Mouse (Mus musculus) large intestine, adult 2 months (tissue): Measurements from ENCODE around the gene Sod1. TPM values are rescaled to one million over a fixed set of nuclear protein-coding genes. Genes with fewer than 3 reads are reported as not detected.
"Not testable (repeated sequence)": the region's sequence is repeated elsewhere in the genome, so short reads cannot be mapped to it uniquely, and the experiment has no call there.

Experiments
- DNase-seq: peaks from one replicate; pipeline ENCODE4 v3.0.0-alpha.2; 2012; ENCODE audit warnings: low read depth, low spot score
- WGBS: fragments of 180-500 bp; shearing (Covaris S2); methylation state at CpG from one replicate; pipeline ENCODE4 v1.1.7; 2018; 5-methylcytosine and 5-hydroxymethylcytosine counted together
- polyA plus RNA-seq: library from polyadenylated mRNA; depleted of rRNA; stranded (reverse); fragments of >200 nt; gene quantifications from 2 replicates; pipeline ENCODE4 v1.2.3, GENCODE M21; 2012

The Sod1 gene
- polyA plus RNA-seq, 1 experiment = 371 TPM

- 96% methylated on average over 2 of the region's 2 CpGs for WGBS
- DNase-seq = no peak
Measured at GRCm38 (mm10) chr16:90204868-90205267, 15.7 kb upstream of the Sod1 start.

- WGBS = 82% methylated on average over 3 of the region's 3 CpGs
Measured at GRCm38 (mm10) chr16:90208996-90209395, 11.6 kb upstream of the Sod1 start.

GRCm38 (mm10) chr16:90210717-90211116 lies 9.8 kb upstream of the Sod1 start:
- no peak for DNase-seq
- WGBS = 77% methylated on average over 10 of the region's 10 CpGs

More at GRCm38 (mm10) chr16:90208996-90209395, 11.6 kb upstream of the Sod1 start:
- DNase-seq = no peak

GRCm38 (mm10) chr16:90211767-90212166 lies 8.8 kb upstream of the Sod1 start:
- WGBS = 76% methylated on average over 8 of the region's 8 CpGs
- no peak for DNase-seq

GRCm38 (mm10) chr16:90213477-90214339 lies 6.8 kb upstream of the Sod1 start:
- 65% methylated on average over 12 of the region's 12 CpGs for WGBS
- DNase-seq = no peak

- no peak for DNase-seq
- WGBS = 88% methylated on average over 11 of the region's 11 CpGs
Measured at GRCm38 (mm10) chr16:90214731-90215565, 5.6 kb upstream of the Sod1 start.

GRCm38 (mm10) chr16:90215879-90216278 lies 4.7 kb upstream of the Sod1 start:
- 75% methylated on average over 5 of the region's 5 CpGs for WGBS
- not testable (repeated sequence) for DNase-seq

GRCm38 (mm10) chr16:90216414-90216813 lies 4.1 kb upstream of the Sod1 start:
- DNase-seq = peak; percentile 57
- 46% methylated on average over 2 of the region's 2 CpGs for WGBS

GRCm38 (mm10) chr16:90217356-90217755 lies 3.2 kb upstream of the Sod1 start:
- no peak for DNase-seq
- WGBS = 26% methylated on average over 3 of the region's 3 CpGs

- 45% methylated on average over 4 of the region's 4 CpGs for WGBS
Measured at GRCm38 (mm10) chr16:90217926-90218325, 2.6 kb upstream of the Sod1 start.

GRCm38 (mm10) chr16:90219445-90219844 lies 1.1 kb upstream of the Sod1 start:
- not testable (repeated sequence) for DNase-seq
- 64% methylated on average over 4 of the region's 4 CpGs for WGBS

More at GRCm38 (mm10) chr16:90217926-90218325, 2.6 kb upstream of the Sod1 start:
- no peak for DNase-seq

GRCm38 (mm10) chr16:90220892-90221431 lies 408 bp downstream of the Sod1 start:
- under 1% methylated on average over 51 of the region's 52 CpGs for WGBS
- DNase-seq = no peak

GRCm38 (mm10) chr16:90221441-90222070 lies 1.0 kb downstream of the Sod1 start:
- under 1% methylated on average over 20 of the region's 20 CpGs for WGBS
- peak; percentile 67 for DNase-seq

- WGBS = 90% methylated on average over 6 of the region's 6 CpGs
- no peak for DNase-seq
Measured at GRCm38 (mm10) chr16:90229897-90230296, 9.3 kb downstream of the Sod1 start.

GRCm38 (mm10) chr16:90231302-90231701 lies 10.7 kb downstream of the Sod1 start:
- no peak for DNase-seq
- WGBS = 80% methylated on average over 7 of the region's 7 CpGs

GRCm38 (mm10) chr16:90233702-90234101 lies 13.1 kb downstream of the Sod1 start:
- 95% methylated on average over 10 of the region's 10 CpGs for WGBS
- DNase-seq = no peak

- WGBS = 44% methylated on average over 6 of the region's 6 CpGs
Measured at GRCm38 (mm10) chr16:90234617-90235016, 14.1 kb downstream of the Sod1 start.

GRCm38 (mm10) chr16:90235188-90235587 lies 14.6 kb downstream of the Sod1 start:
- no peak for DNase-seq
- WGBS = 87% methylated on average over 3 of the region's 3 CpGs

More at GRCm38 (mm10) chr16:90234617-90235016, 14.1 kb downstream of the Sod1 start:
- DNase-seq = no peak

GRCm38 (mm10) chr16:90239128-90239746 lies 18.7 kb downstream of the Sod1 start:
- WGBS = 69% methylated on average over 6 of the region's 6 CpGs
- DNase-seq = no peak
